Mouse (Mus musculus) embryonic fibroblast, embryonic 13.5 days (primary cell): ENCODE results near the gene Elmo1. TPM values are rescaled to one million over a fixed set of nuclear protein-coding genes. Genes with fewer than 3 reads are reported as not detected.

Experiments used
- H3K27ac ChIP-seq: 2 replicates; pipeline ENCODE4 v1.5.1; 2012; ENCODE audit warnings: low read length, control low read depth, inconsistent platforms; ENCODE audit not compliant: insufficient read depth
- H3K4me1 ChIP-seq: 2 replicates; pipeline ENCODE4 v1.6.1; 2011; ENCODE audit warnings: low read length; ENCODE audit not compliant: control insufficient read depth, insufficient read depth
- H3K4me3 ChIP-seq: 2 replicates; pipeline ENCODE4 v1.5.1; 2011; ENCODE audit warnings: mild to moderate bottlenecking, control low read depth, low read length; ENCODE audit not compliant: insufficient read depth
- CTCF ChIP-seq: IDR thresholded peaks from 2 replicates; pipeline ENCODE4 v1.5.1; 2011; ENCODE audit warnings: mild to moderate bottlenecking, control low read depth, low read length, moderate library complexity, borderline replicate concordance; ENCODE audit not compliant: insufficient read depth
- POLR2A ChIP-seq: IDR thresholded peaks from 2 replicates; pipeline ENCODE4 v1.6.1; 2011; ENCODE audit warnings: low read depth, mild to moderate bottlenecking, control low read depth, low read length, moderate library complexity
- polyA plus RNA-seq: library from polyadenylated mRNA; stranded (reverse); fragments of >200 nt; gene quantifications from 2 replicates; pipeline ENCODE4 v1.2.4, GENCODE M21; 2011; ENCODE audit warnings: low read depth; ENCODE audit not compliant: missing spikeins, insufficient read length

Elmo1 gene
- polyA plus RNA-seq, 1 experiment: 4.8 TPM

DNA sequence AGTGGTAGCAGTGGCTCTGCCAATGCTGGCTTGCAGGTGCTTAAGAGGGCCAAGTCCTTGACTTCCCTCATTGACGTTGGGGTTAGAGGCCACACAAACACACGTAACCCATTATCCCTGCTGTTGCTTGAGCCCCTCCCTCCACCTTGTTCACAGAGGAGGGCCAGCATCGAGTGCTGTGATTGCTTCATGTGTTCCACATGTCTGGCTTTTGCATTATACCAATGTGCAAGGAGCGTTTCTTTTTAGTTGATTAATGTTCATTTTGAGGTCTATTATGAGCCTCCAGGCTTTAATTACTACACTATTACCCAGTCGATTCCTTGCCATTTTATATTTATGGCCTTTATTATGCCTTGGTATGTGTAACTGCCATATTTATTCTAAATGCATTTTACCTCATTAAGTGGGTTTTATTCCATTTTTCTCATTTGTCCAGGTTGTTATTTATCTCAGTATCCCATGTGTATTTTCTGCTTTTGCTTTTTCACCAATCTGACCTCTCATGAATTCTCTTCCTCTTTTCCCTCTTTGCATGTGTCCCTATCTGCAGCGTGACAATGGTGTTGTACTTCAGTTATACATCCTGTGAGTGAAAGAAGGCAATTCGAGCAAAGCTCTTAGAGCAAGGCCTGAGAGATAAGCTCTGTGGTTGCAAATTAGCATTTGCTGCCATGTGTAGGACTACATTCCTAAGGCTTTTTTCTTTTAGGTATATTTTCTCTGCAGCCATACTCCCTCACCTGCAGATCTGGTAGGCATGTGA is 275.6 kb downstream of the Elmo1 start:
- H3K4me1 ChIP-seq: no peaks in the 10 kb centered on the region
- no peak overlapping the region for H3K4me3 ChIP-seq
- TF ChIP-seq CTCF (no peak), POLR2A (no peak)
- H3K27ac ChIP-seq: no peak overlapping the region

DNA sequence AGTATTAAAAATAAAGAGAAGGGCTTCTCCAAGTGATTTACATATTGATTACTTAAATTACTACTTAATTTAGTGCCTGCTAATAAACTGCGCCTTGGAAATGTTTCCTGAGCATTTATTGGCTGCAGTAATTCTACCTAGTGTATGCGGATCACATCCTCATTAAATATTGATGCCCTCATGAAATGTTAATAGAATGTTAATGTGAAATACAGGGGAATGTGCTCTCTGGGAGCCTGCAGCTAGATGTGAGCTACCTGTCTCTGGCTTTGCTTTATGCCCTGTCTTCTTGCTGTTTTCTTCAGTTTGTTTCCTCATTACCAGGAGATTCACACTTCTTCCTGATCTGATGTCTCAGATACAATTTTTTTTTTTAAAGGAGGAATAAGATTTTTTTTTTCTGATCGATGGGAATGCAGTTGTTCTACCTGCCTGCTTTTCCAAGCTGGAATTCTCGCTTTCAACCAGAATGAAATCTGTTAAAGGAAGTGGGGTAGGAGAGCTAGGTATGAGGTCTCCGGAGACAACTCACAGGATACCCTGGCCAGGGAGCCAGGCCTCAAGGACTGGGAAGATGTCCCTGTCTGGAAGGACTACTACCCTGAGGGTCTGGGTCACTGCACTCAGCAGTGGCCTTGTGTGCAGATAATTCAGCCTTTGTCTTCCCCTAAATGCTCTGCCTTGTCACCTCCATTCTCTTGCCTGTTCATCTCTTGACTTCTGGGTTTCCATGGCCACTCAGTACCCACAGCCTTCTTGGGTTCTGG is 279.8 kb downstream of the Elmo1 start:
- H3K27ac ChIP-seq: no peak overlapping the region
- H3K4me1 ChIP-seq: no peaks in the 10 kb centered on the region
- TF ChIP-seq CTCF (no peak), POLR2A (no peak)
- no peak overlapping the region for H3K4me3 ChIP-seq

DNA sequence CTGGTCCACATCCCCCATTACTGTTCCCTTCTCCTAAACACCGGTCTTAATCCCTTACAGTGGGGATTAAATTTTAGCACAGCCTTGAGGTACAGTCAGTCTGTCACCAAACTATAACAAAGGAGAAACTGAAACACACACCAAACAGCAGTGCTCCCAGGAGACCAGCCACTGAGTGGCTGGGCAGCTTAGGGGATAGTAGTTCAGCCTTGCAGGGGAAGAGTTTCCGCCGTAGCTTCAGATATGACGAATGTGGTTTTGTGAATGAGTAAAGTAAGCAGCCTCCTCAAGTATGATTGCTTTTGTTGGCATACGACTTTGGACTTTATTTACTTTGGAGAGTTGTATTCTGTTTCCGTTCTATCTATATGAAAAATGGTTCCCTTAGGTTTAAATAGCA is 281.1 kb downstream of the Elmo1 start:
- no peak overlapping the region for H3K27ac ChIP-seq
- TF ChIP-seq CTCF (no peak), POLR2A (no peak)
- no peak overlapping the region for H3K4me3 ChIP-seq
- no peaks in the 10 kb centered on the region for H3K4me1 ChIP-seq

DNA sequence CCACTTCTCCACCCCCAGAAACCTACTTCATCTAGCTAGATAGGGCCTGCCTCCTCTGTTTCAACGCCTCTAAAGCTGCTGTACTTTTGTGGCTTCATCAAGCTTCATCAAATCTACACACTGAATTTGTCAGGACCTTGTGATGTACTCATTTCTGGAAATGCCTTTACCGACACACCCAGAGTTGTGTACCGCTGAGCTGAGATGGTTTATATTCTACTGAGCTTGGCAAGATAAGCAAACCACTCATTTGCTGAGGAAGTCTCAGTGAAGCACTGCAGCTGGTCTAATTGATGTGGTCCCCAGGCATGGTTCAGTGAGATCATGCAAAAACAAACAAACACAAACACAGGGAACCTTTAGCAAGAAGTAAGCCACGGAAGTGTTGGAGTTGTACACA is 281.9 kb downstream of the Elmo1 start:
- Histone ChIP-seq H3K27ac (no peak overlapping the region), H3K4me1 (no peaks in the 10 kb centered on the region), H3K4me3 (no peak overlapping the region)
- TF ChIP-seq CTCF: no peak
- TF ChIP-seq POLR2A: no peak

DNA sequence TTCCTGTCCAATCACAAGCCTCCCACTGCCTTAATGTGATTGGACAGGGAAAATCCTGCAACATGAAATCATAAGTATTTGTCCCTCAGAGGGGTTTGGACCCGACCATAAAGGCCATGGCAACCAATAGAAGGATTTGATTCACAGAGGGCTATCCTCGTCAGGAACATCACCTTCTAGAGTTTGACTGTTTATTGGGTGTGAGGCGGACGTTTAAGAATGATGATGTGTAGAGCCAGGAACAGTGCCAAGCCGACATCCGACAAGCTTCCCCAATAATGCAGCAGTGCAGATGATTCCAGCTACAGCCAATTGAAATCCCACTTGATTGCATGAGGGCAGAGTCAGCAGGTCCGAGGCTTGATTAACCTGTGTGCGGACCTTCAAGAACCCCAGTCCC is 288.5 kb downstream of the Elmo1 start:
- no peaks in the 10 kb centered on the region for H3K4me1 ChIP-seq
- no peak for TF ChIP-seq POLR2A
- H3K4me3 ChIP-seq: no peak overlapping the region
- H3K27ac ChIP-seq: no peak overlapping the region

DNA sequence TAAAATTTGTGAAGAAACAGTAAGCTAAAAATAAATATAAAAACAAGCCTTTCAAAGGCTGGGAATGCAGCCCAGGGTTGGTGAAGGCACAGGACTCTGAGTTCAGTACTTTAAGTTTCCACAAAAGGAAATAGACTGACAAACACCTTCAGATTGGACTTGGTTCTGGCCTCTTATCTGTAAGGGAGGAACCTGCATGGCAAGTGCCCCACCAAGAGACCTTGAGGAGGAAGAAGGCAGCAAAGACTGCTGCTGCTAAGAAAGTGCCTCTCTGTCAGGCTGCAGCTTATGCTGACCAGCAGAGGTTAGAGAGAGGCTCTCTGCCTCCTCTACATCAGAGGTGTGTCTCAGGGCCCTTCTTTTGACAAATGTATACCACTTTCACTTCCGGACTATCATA is 293.5 kb downstream of the Elmo1 start:
- TF ChIP-seq CTCF (no peak), POLR2A (no peak)
- Histone ChIP-seq H3K27ac (no peak overlapping the region), H3K4me1 (peaks cover 8% of the 10 kb centered on the region), H3K4me3 (no peak overlapping the region)

DNA sequence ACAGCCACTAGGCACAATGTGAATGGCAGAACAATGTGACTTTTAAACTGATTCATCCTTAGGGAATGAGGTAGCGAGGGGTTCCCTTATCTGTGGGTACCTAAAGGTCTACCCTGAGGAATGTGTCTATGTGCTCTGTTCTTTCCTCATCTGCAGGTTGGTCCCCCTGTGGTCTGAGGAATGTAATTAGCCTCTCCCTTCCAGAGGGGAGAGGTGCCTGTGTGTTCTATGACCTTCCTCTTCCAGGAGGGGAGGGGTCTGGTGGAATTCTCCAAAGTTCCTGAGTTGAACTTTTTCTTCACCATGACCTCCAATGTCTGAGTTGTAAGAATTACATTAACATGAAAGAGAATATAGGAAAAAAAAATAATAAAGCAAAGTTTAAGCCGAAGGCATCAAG is 294.4 kb downstream of the Elmo1 start:
- Histone ChIP-seq H3K4me1 (peaks cover 8% of the 10 kb centered on the region), H3K27ac (no peak overlapping the region), H3K4me3 (no peak overlapping the region)
- no peak for TF ChIP-seq POLR2A
- no peak for TF ChIP-seq CTCF

DNA sequence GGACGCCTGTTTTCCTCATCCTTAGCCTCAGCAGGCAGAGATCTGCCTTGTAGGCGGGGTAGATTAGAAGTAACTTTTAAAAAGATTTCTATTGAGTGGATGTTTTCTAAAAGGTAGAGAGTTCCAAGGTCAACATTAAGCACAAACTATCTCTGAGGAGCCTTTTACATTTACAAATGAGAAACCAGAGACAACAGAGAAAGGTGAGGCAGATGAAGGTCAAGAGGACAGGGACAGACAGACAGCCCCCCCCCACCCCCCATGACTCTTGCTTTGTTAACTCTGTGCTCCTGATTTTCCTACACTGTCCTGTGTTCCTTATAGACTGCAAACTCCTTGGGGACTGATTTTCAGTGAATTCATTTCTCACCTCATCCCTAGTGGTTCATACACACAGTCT is 295.0 kb downstream of the Elmo1 start:
- no peak overlapping the region for H3K4me3 ChIP-seq
- no peak overlapping the region for H3K27ac ChIP-seq
- TF ChIP-seq POLR2A (no peak), CTCF (no peak)
- peaks cover 8% of the 10 kb centered on the region for H3K4me1 ChIP-seq

DNA sequence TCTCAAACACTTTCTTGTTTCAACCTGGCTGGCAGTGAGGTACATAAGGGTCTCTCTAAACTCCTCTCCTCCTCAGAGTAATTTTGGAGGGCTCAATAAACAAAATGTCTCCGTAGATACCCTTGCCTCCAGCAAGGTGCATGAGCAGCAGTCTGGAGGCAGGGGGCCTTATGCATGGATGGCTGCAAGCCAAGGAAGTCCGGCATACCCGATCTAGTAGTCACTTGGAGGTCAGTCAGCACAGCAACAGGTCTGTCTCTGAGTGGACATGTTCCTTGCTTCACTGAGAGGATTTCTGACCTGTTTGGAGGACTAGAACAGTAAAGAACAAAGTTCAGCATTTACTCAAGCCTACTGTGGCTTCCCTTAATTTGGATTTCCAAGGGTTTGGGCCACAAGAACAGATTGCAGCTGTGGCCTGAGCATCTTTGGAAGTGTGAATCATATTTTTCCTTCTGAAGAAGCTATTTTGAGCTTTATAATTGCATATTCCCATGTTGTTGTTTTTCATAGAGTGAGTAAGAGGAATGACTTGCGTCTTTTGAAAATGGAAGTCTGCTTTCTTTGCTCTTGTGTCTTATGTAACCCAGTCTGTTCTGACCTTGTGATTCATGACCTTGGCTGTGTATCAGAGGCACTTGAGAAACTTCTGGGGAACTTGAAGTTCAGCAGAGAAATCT is 296.2 kb downstream of the Elmo1 start:
- TF ChIP-seq CTCF (no peak), POLR2A (no peak)
- H3K4me1 ChIP-seq: peaks cover 8% of the 10 kb centered on the region
- H3K4me3 ChIP-seq: no peak overlapping the region
- peak overlapping the region; percentile 61; the same call in 1 of the 2 replicates for H3K27ac ChIP-seq

DNA sequence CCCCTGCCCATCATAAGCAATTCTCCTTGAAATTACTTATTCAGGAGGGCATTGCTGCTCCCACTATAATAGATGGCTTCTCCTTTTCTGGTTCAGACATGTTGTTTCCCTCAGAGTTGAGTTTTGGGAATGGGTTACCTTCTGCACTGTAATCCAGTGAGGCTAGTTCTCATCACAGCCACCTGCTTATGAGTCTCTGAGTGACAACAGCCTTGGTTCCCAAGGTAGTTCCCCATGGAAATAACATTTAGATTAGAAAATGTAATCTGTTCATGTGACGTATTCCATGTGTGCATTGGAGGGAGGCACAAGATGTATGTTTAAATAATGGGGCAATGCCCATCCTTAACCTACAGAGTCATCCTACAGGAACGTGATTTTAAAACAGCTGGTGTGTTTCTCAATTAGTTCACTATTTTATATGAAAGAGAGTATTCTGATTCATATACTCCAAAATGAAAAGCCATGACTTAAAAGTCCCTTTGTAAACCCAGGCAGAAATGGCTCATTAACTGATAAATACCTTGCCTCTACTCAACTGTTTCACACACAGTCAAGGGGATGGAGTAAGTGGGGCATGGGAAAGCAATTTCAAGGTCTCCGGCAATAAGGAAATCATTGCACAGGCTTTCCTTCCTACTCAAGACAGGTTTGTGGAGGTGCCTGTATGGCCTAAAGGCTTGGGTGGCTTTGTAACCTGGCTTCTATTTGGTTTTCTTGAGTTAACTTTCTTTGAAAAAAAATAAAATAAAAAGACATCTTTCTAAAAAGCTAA is 302.6 kb downstream of the Elmo1 start:
- no peaks in the 10 kb centered on the region for H3K4me1 ChIP-seq
- TF ChIP-seq CTCF (no peak), POLR2A (no peak)
- H3K4me3 ChIP-seq: no peak overlapping the region
- H3K27ac ChIP-seq: no peak overlapping the region
